ENCODE assay signal across 15 mouse cellular contexts in the genomic region with DNA sequence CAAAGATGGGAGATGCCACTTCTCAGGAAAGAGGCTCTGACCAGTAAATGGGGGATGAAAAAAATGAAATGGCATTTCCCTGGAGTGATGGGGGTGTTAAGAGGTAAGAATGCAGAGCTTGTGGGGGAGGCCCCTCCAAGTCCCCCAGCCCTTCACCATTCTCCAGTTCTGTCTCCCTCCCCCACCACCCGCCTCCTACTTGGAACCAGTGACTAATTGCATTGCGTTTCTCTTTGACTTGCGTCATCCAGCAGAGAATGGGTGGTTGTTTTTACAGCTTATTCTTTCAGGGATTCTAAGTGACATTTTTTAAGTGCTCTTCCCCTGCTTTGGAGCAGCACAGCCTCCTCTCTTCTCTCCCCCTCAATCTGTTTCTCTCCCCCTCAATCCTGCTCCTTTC. TPM values are rescaled to one million over a fixed set of nuclear protein-coding genes. Genes with fewer than 3 reads are reported as not detected.
DNase-seq lines count a peak whose midpoint lies in the region; ATAC-seq and TF ChIP-seq lines count a peak whose summit lies in the region.
"Had no signal": no experiment of that assay in that cellular context is flagged by ENCODE, and none has a peak within 500 bp of the region (broad histone marks: within the 10 kb centered on the region; RNA-seq: fewer than 3 reads in every experiment).

No protein-coding gene starts in this region.

- no peaks in the 10 kb centered on the region for H3K27me3 ChIP-seq in kidney, postnatal 0 days (ENCODE audit: insufficient read depth, low read length)
- H3K27me3 ChIP-seq: limb, embryonic 13.5 days had no signal

- H3K36me3 ChIP-seq in kidney, postnatal 0 days (ENCODE audit: insufficient read depth, low read length) = no peaks in the 10 kb centered on the region
- H3K36me3 ChIP-seq: limb, embryonic 13.5 days had no signal

- peak; percentile 13 for DNase-seq in kidney, postnatal 0 days (ENCODE audit: low spot score)
- no peak for DNase-seq in kidney, adult 9 months
- peak; percentile 56 for DNase-seq in 3T3-L1 (ENCODE audit: low read depth, low spot score)
- DNase-seq in adrenal gland, postnatal 14 days = peak; percentile 15
- peak; percentile 61 to 70 for DNase-seq in left cerebral cortex, adult 9 months (ENCODE audit: low spot score in 2 of 2)
- DNase-seq in lung, postnatal 10 days = no peak
- DNase-seq in cerebellum, postnatal 25 days = no peak
- DNase-seq: gastrocnemius, postnatal 14 days; kidney, adult 8-10 months; lung, adult 2 months; thymus, postnatal 25 days had no signal

- no peak overlapping the region for H3K4me3 ChIP-seq in kidney, postnatal 0 days (replicated peaks; ENCODE audit: low read depth, low read length)
- H3K4me3 ChIP-seq: limb, embryonic 13.5 days had no signal

- TF ChIP-seq CTCF in kidney, postnatal 0 days (IDR thresholded peaks at IDR 0.05; ENCODE audit: low read depth) = no peak

- no peaks in the 10 kb centered on the region for H3K4me1 ChIP-seq in kidney, postnatal 0 days (replicated peaks; ENCODE audit: insufficient read depth, low read length)
- H3K4me1 ChIP-seq: limb, embryonic 13.5 days had no signal

- H3K27ac ChIP-seq in kidney, postnatal 0 days = no peak overlapping the region
- H3K27ac ChIP-seq: hindbrain, embryonic 14.5 days; limb, embryonic 13.5 days had no signal

- ATAC-seq in kidney, postnatal 0 days (replicated peaks; ENCODE audit: low FRiP score, low read depth) = no peak
- no peak for ATAC-seq in CD4-positive, CD25-positive, alpha-beta regulatory T cell, adult 4 months

- H3K9ac ChIP-seq in kidney, postnatal 0 days (ENCODE audit: low read depth, low read length) = no peak overlapping the region
- H3K9ac ChIP-seq: hindbrain, embryonic 14.5 days; limb, embryonic 13.5 days had no signal

- H3K9me3 ChIP-seq in kidney, postnatal 0 days (replicated peaks; ENCODE audit: low read length) = no peaks in the 10 kb centered on the region
- H3K9me3 ChIP-seq: limb, embryonic 13.5 days had no signal

- 11% methylated on average over 3 of the region's 3 CpGs for WGBS in kidney, postnatal 0 days

- H3K4me2 ChIP-seq in kidney, postnatal 0 days (ENCODE audit: low read length) = no peak overlapping the region
- H3K4me2 ChIP-seq: hindbrain, embryonic 14.5 days; limb, embryonic 13.5 days had no signal

RNA-seq across cellular contexts. Expression of a gene that starts 46.9 kb away (rescaled TPM):
- polyA plus RNA-seq in kidney, postnatal 0 days (2015; fragmentation: Nextera tagmentation; extraction: Ambion mirVana) = 1.3 and 1.5 TPM in 2 replicates
- 33.0 and 38.2 TPM in 2 replicates for total RNA-seq in adrenal gland, postnatal 14 days (2021)
- 10 to 100 TPM in 1 of 2 experiments, 1 to 10 TPM in 1; 7.9 to 13.4 TPM for polyA plus RNA-seq in CD4-positive, CD25-positive, alpha-beta regulatory T cell, adult 4 months (2017; shearing (Covaris generic))
- total RNA-seq: megakaryocyte-erythroid progenitor cell, adult 5-6 weeks had no signal

Comparison
In these comparisons a context has a peak if more than half of its experiments do, and no peak if none do; other contexts are left out.
1. DNase-seq: peak in kidney, postnatal 0 days (single experiment), 3T3-L1 (single experiment), adrenal gland, postnatal 14 days (single experiment) and left cerebral cortex, adult 9 months (2 of 2); none in kidney, adult 9 months (single experiment), lung, postnatal 10 days (single experiment) and cerebellum, postnatal 25 days (0 of 2).